Mouse (Mus musculus): ENCODE measurements around the gene Tjp1. TPM values are rescaled to one million over a fixed set of nuclear protein-coding genes. Genes with fewer than 3 reads are reported as not detected.
A peak's percentile ranks its signal among the peaks of the same experiment; 100 is the strongest.

The Tjp1 gene
- polyA plus RNA-seq, 1 experiment from 2014 or later: 28.3 TPM

DNA sequence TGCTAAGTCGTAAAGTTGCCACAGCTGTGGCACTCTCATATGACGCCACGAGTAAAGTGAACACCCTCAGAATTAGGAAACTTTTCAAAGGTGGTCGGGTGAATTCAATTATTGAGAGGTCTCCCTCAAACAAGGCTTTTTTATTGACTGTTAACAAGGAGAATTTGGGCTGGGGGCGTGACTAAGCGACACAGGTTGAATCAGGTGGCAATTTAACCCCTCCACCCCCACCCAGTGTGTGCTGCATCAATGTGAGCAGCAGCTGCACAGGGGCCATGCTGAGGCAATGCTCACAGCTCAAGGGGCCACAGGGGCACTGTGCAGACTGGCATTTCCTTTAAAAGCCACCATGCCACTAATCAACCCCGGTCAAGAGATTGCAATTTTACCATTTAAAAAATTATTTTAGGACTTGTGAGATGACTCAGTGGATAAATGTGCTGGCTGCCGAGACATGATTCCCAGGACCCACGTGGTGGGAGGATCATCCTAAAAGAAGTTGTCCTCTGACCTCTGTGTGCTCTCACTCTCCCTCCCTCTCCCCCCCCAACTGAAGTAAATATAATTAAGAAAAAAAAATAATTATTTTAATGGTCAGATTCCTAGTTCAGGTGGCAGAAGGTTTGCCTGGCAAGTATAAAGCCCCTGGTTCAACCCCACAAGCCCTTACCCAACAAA is 96.4 kb downstream of the Tjp1 start:
- no peak for TF ChIP-seq CTCF (IDR thresholded peaks at IDR 0.05; ENCODE audit: low read depth)
- H3K9ac ChIP-seq (ENCODE audit: low read depth, low read length): no peak overlapping the region
- no peak overlapping the region for H3K4me2 ChIP-seq (ENCODE audit: low read length)
- 0 out of 2 replicates have a peak, but pooled peaks cover 7% of the 10 kb centered on the region for H3K4me1 ChIP-seq (replicated peaks; ENCODE audit: insufficient read depth, low read length)
- DNase-seq (ENCODE audit: low spot score): no peak
- H3K9me3 ChIP-seq (replicated peaks; ENCODE audit: low read length): no peaks in the 10 kb centered on the region
- 40% methylated on average over 9 of the region's 9 CpGs for WGBS
- peak; percentile 36; the same call in 1 of the 2 replicates for ATAC-seq (replicated peaks; ENCODE audit: low FRiP score, low read depth)
- H3K27me3 ChIP-seq (ENCODE audit: insufficient read depth, low read length): no peaks in the 10 kb centered on the region
- H3K36me3 ChIP-seq (ENCODE audit: insufficient read depth, low read length): no peaks in the 10 kb centered on the region
- no peak overlapping the region for H3K27ac ChIP-seq
- no peak overlapping the region for H3K4me3 ChIP-seq (replicated peaks; ENCODE audit: low read depth, low read length)

DNA sequence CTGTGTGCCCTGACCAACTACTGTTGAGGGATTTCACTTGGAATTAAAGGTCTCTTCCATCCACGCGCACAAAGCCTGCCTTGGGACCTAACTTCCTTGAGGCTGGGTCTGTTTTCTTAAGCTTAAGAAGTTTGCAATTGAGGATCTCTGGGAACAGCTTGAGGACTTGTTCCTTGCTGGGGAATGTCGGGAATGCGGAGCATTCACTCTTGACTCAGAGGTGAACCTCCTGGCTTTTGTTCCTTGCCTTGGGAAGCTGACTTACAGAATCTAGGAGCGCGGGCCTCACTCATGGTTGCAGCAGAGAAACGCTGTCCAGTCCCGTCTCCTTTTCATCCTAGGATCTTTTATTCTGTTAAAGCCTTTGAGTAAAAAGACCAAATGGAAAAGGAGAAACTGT is 97.2 kb downstream of the Tjp1 start:
- Histone ChIP-seq H3K4me1 (replicated peaks; ENCODE audit: insufficient read depth, low read length) (0 out of 2 replicates have a peak, but pooled peaks cover 7% of the 10 kb centered on the region), H3K9ac (ENCODE audit: low read depth, low read length) (no peak overlapping the region), H3K27ac (0 out of 2 replicates have a peak overlapping the region, but pooled peaks have one; percentile 28), H3K4me3 (replicated peaks; ENCODE audit: low read depth, low read length) (no peak overlapping the region), H3K36me3 (ENCODE audit: insufficient read depth, low read length) (no peaks in the 10 kb centered on the region), H3K9me3 (replicated peaks; ENCODE audit: low read length) (no peaks in the 10 kb centered on the region), H3K4me2 (ENCODE audit: low read length) (no peak overlapping the region), H3K27me3 (ENCODE audit: insufficient read depth, low read length) (no peaks in the 10 kb centered on the region)
- no peak for ATAC-seq (replicated peaks; ENCODE audit: low FRiP score, low read depth)
- DNase-seq (ENCODE audit: low spot score): peak; percentile 70
- WGBS: 20% methylated on average over 8 of the region's 8 CpGs
- no peak for TF ChIP-seq CTCF (IDR thresholded peaks at IDR 0.05; ENCODE audit: low read depth)

GRCm38 (mm10) chr7:65424519-65424918 is 103.1 kb downstream of the Tjp1 start:
- H3K27ac ChIP-seq: peak overlapping the region; percentile 43; the same call in 1 of the 2 replicates
- H3K36me3 ChIP-seq (ENCODE audit: insufficient read depth, low read length): no peaks in the 10 kb centered on the region
- H3K4me1 ChIP-seq (replicated peaks; ENCODE audit: insufficient read depth, low read length): peaks cover 5% of the 10 kb centered on the region; the same call in 1 of the 2 replicates
- no peak overlapping the region for H3K9ac ChIP-seq (ENCODE audit: low read depth, low read length)
- no peak overlapping the region for H3K4me3 ChIP-seq (replicated peaks; ENCODE audit: low read depth, low read length)
- peak; percentile 66 for DNase-seq (ENCODE audit: low spot score)
- TF ChIP-seq CTCF (IDR thresholded peaks at IDR 0.05; ENCODE audit: low read depth): no peak
- no peaks in the 10 kb centered on the region for H3K27me3 ChIP-seq (ENCODE audit: insufficient read depth, low read length)
- no peaks in the 10 kb centered on the region for H3K9me3 ChIP-seq (replicated peaks; ENCODE audit: low read length)
- 44% methylated on average over 8 of the region's 8 CpGs for WGBS
- H3K4me2 ChIP-seq (ENCODE audit: low read length): no peak overlapping the region
- ATAC-seq (replicated peaks; ENCODE audit: low FRiP score, low read depth): no peak

DNA sequence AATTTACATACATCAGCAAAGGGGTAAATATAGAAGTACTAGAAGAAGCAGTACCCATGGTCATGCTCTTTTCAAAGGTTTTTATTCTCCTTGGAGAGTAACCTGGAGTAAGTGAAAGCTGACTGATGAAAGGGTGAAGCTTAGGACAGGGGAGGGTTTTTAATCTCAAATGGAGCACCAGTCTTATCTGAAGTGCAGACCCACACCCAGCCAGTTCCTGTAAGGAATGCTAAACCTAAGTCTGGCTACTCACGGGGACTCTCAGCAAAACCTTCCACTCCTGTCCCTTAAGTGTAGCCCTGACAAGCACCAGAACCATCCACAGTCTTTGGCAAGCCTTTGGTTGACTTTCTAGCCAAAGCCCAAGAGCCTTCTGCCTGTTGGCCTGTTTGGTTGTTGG is 105.1 kb downstream of the Tjp1 start:
- no peak for DNase-seq (ENCODE audit: low spot score)
- Histone ChIP-seq H3K4me1 (replicated peaks; ENCODE audit: insufficient read depth, low read length) (peaks cover 17% of the 10 kb centered on the region; the same call in 1 of the 2 replicates), H3K36me3 (ENCODE audit: insufficient read depth, low read length) (no peaks in the 10 kb centered on the region), H3K9ac (ENCODE audit: low read depth, low read length) (no peak overlapping the region), H3K4me2 (ENCODE audit: low read length) (no peak overlapping the region), H3K4me3 (replicated peaks; ENCODE audit: low read depth, low read length) (no peak overlapping the region), H3K9me3 (replicated peaks; ENCODE audit: low read length) (no peaks in the 10 kb centered on the region), H3K27ac (peak overlapping the region; percentile 42), H3K27me3 (ENCODE audit: insufficient read depth, low read length) (no peaks in the 10 kb centered on the region)
- TF ChIP-seq CTCF (IDR thresholded peaks at IDR 0.05; ENCODE audit: low read depth): no peak
- 74% methylated on average over 1 of the region's 1 CpGs for WGBS
- ATAC-seq (replicated peaks; ENCODE audit: low FRiP score, low read depth): no peak

GRCm38 (mm10) chr7:65421451-65421850 is 106.1 kb downstream of the Tjp1 start:
- Histone ChIP-seq H3K4me2 (ENCODE audit: low read length) (no peak overlapping the region), H3K27me3 (ENCODE audit: insufficient read depth, low read length) (no peaks in the 10 kb centered on the region), H3K4me1 (replicated peaks; ENCODE audit: insufficient read depth, low read length) (peaks cover 18% of the 10 kb centered on the region; the same call in 1 of the 2 replicates), H3K9me3 (replicated peaks; ENCODE audit: low read length) (no peaks in the 10 kb centered on the region), H3K36me3 (ENCODE audit: insufficient read depth, low read length) (no peaks in the 10 kb centered on the region), H3K27ac (peak overlapping the region; percentile 19; the same call in 1 of the 2 replicates), H3K9ac (ENCODE audit: low read depth, low read length) (no peak overlapping the region), H3K4me3 (replicated peaks; ENCODE audit: low read depth, low read length) (no peak overlapping the region)
- no peak for TF ChIP-seq CTCF (IDR thresholded peaks at IDR 0.05; ENCODE audit: low read depth)
- ATAC-seq (replicated peaks; ENCODE audit: low FRiP score, low read depth) (peak; percentile 60), DNase-seq (ENCODE audit: low spot score) (peak; percentile 67)
- 33% methylated on average over 10 of the region's 10 CpGs for WGBS

DNA sequence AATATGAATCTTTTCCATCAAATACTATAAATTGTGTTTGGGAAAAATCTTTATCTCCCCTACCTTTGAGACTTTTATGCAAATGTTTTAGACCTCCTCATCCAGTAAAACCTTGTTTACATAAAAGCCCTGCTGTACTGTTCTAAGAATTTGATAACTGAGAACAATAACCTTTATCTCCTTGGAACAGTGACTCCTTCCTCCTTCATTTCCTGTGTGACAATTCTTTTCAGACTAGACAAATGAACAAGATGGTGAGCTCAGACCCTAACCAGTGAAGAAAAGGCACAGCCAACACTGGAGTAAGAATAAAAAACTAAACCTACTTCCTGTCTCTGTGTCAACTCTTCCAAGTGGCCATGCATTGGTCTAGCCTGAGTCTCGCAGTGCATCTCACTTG is 107.7 kb downstream of the Tjp1 start:
- TF ChIP-seq CTCF (IDR thresholded peaks at IDR 0.05; ENCODE audit: low read depth): no peak
- peak overlapping the region; percentile 54; the same call in 1 of the 2 replicates for H3K27ac ChIP-seq
- peaks cover 29% of the 10 kb centered on the region for H3K4me1 ChIP-seq (replicated peaks; ENCODE audit: insufficient read depth, low read length)
- no peak overlapping the region for H3K4me3 ChIP-seq (replicated peaks; ENCODE audit: low read depth, low read length)
- ATAC-seq (replicated peaks; ENCODE audit: low FRiP score, low read depth): no peak
- WGBS: 83% methylated on average over 1 of the region's 1 CpGs
- H3K4me2 ChIP-seq (ENCODE audit: low read length): no peak overlapping the region
- DNase-seq (ENCODE audit: low spot score): no peak
- no peaks in the 10 kb centered on the region for H3K9me3 ChIP-seq (replicated peaks; ENCODE audit: low read length)
- no peak overlapping the region for H3K9ac ChIP-seq (ENCODE audit: low read depth, low read length)
- no peaks in the 10 kb centered on the region for H3K27me3 ChIP-seq (ENCODE audit: insufficient read depth, low read length)
- H3K36me3 ChIP-seq (ENCODE audit: insufficient read depth, low read length): no peaks in the 10 kb centered on the region
